Mouse (Mus musculus): Measurements from ENCODE around the gene Ngb. TPM values are rescaled to one million over a fixed set of nuclear protein-coding genes. Genes with fewer than 3 reads are reported as not detected.

Gene Ngb
- polyA plus RNA-seq, 1 experiment from 2014 or later = 3.0 TPM

Other genes starting within 250 kb of the Ngb start
- gene Irf2bpl, start 217.7 kb downstream of the Ngb start, polyA plus RNA-seq (2015; fragmentation: Nextera tagmentation; extraction: Ambion mirVana) = 10.1 and 11.7 TPM in 2 replicates
- 17.8 and 18.1 TPM in 2 replicates for gene Cipc, start 155.5 kb downstream of the Ngb start, polyA plus RNA-seq (2015; fragmentation: Nextera tagmentation; extraction: Ambion mirVana)
- gene Zdhhc22, start 112.1 kb downstream of the Ngb start, polyA plus RNA-seq (2015; fragmentation: Nextera tagmentation; extraction: Ambion mirVana) = 0.43 and 0.91 TPM in 2 replicates
- gene Tmem63c, start 81.2 kb downstream of the Ngb start, polyA plus RNA-seq (2015; fragmentation: Nextera tagmentation; extraction: Ambion mirVana) = 1.2 and 2.1 TPM in 2 replicates
- 40.4 and 40.6 TPM in 2 replicates for gene Gstz1, start 44.6 kb upstream of the Ngb start, polyA plus RNA-seq (2015; fragmentation: Nextera tagmentation; extraction: Ambion mirVana)
- gene Pomt2, start 45.4 kb upstream of the Ngb start, polyA plus RNA-seq (2015; fragmentation: Nextera tagmentation; extraction: Ambion mirVana) = 13.7 and 15.9 TPM in 2 replicates
- gene Samd15, start 97.2 kb upstream of the Ngb start, polyA plus RNA-seq (2015; fragmentation: Nextera tagmentation; extraction: Ambion mirVana) = 1.5 and 2.3 TPM in 2 replicates
- 2.3 and 2.8 TPM in 2 replicates for gene Tmed8, start 97.9 kb upstream of the Ngb start, polyA plus RNA-seq (2015; fragmentation: Nextera tagmentation; extraction: Ambion mirVana)
- 0.35 and 0.43 TPM in 2 replicates for gene Noxred1, start 136.2 kb upstream of the Ngb start, polyA plus RNA-seq (2015; fragmentation: Nextera tagmentation; extraction: Ambion mirVana)
- gene Vipas39, start 163.7 kb upstream of the Ngb start, polyA plus RNA-seq (2015; fragmentation: Nextera tagmentation; extraction: Ambion mirVana) = 36.3 and 37.8 TPM in 2 replicates
- 190 and 202 TPM in 2 replicates for gene Ahsa1, start 163.9 kb upstream of the Ngb start, polyA plus RNA-seq (2015; fragmentation: Nextera tagmentation; extraction: Ambion mirVana)
- gene Ism2, start 197.2 kb upstream of the Ngb start, polyA plus RNA-seq (2015; fragmentation: Nextera tagmentation; extraction: Ambion mirVana) = 0.42 and 0.53 TPM in 2 replicates

Data from stomach, embryonic 16.5 days (tissue).